Mouse (Mus musculus): ENCODE results near the gene Pitpnm3. TPM values are rescaled to one million over a fixed set of nuclear protein-coding genes. Genes with fewer than 3 reads are reported as not detected.

The Pitpnm3 gene
- 3.4 TPM for polyA plus RNA-seq (2014; fragmentation: Illumina TruSeq; extraction: RNeasy Lipid Tissue Mini Kit (QIAGEN cat#74804); ENCODE audit: low read depth, low replicate concordance)

DNA sequence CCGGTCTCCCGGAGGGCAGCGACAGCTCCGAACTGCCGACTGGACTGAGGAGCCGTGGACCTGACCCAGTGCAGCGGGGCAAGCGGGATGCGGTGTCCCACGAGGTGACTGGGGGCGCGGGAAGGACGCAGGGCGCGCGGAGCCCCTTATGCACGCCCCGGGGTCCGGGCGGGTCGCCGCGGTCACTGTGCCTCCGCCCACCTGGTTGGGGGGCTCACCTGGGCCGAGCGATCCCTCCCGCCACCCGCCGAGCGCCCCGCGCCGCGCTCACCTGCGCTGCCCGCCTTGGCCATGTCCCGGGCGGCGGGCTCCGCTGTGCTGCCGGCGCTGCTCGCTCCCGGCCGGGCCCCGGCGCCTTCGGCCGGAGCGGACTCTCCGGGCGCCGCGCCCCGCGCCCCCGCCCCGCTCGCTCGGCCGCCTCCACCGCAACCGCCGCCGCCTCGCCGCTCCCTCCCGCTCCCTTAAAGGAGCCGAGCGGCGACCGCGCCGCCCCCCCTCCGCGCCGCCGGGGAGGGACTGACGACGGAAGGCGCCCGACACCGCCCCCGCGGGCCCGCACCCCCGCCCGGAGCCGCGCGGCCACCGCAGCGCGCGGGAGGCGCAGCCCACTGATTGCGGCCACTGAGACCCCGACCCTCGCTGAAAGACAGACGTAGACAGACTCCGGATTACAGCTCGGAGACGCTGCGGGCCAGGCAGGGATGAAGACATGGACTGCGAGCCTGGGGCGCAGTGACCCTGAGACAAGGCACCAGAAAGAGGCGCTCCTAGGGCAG lies at the start of gene Pitpnm3:
Gene Pitpnm3 (minus strand): TSS at position 396 of the 776 bp plus-strand sequence.

DNA sequence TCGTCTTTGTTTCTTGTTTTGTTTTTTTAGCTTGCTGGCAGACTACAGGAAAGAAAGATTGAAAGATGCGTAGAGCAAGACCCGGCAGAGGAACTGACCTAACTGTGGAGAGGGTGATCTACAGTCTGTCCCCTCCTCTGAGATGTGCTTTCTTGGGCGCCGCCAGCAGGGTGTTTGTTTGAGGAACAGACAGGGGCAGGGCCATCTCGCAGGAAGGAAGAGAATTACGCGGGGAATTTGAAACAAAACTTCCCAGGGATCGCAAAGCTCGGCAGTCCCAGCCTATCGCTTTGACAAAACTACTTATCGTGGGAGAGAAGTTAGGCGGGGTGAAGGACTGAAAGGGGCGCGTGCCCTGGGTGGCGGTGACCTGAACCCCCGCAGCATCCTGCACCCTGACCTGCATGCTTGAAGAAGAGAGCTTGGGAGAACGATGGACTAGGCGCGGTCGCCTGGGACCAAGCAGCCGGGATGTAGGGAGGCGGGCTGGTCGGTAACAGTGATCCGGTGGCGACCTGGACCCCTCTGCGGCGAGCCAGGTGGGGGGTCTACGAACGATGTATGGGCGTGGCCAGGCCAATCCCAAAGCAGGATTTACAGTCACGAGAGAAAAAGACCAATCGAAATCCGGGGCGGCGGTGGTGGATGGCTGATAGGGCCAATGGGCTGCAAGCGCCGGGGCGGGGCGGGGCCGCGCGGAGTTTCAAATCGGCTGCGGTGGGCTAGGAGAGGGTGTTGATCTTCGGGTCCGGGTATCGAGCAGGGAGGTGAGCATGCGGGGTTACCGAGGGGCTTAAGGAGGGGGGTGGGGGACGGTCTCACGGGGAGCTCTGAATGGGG lies 93.6 kb downstream of the Pitpnm3 start, which contains the start of gene Pimreg:
Gene Pimreg (plus strand): TSS at position 265 of the 840 bp plus-strand sequence.

DNA sequence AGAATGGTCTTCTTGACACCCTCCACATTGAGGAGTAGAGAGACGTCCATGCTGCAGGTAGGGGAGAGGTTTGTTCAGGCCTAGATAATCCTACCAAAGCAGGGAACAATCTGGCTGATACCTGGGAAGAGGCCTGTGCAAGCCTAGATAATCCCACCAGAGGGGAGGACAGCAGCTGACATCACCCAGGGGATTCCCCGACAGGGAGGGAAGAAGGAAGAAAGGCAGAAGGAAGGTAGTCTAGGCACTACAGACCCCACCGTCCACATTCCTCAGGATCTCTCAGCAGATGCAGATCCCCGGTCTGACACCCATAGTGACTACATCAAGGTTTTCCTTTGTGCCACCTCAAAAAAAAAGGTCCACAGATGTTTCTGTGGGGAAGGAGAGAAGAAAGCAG lies 98.2 kb downstream of the Pitpnm3 start, which contains the start of gene Aipl1:
Gene Aipl1 (minus strand): TSS at position 101 of the 400 bp plus-strand sequence.

Other genes with a start within 250 kb of the Pitpnm3 start
- gene Aipl1, start 98.3 kb downstream of the Pitpnm3 start, polyA plus RNA-seq (2014; fragmentation: Illumina TruSeq; extraction: RNeasy Lipid Tissue Mini Kit (QIAGEN cat#74804); ENCODE audit: low read depth, low replicate concordance), result not detected
- 0.38 TPM for gene Pimreg, start 93.7 kb downstream of the Pitpnm3 start, polyA plus RNA-seq (2014; fragmentation: Illumina TruSeq; extraction: RNeasy Lipid Tissue Mini Kit (QIAGEN cat#74804); ENCODE audit: low read depth, low replicate concordance)
- gene Gm43951, start 71.1 kb upstream of the Pitpnm3 start, polyA plus RNA-seq (2014; fragmentation: Illumina TruSeq; extraction: RNeasy Lipid Tissue Mini Kit (QIAGEN cat#74804); ENCODE audit: low read depth, low replicate concordance), result not detected
- 12.1 TPM for gene 4933427D14Rik, start 71.7 kb upstream of the Pitpnm3 start, polyA plus RNA-seq (2014; fragmentation: Illumina TruSeq; extraction: RNeasy Lipid Tissue Mini Kit (QIAGEN cat#74804); ENCODE audit: low read depth, low replicate concordance)
- 195 TPM for gene Txndc17, start 71.8 kb upstream of the Pitpnm3 start, polyA plus RNA-seq (2014; fragmentation: Illumina TruSeq; extraction: RNeasy Lipid Tissue Mini Kit (QIAGEN cat#74804); ENCODE audit: low read depth, low replicate concordance)
- gene Med31, start 79.8 kb upstream of the Pitpnm3 start, polyA plus RNA-seq (2014; fragmentation: Illumina TruSeq; extraction: RNeasy Lipid Tissue Mini Kit (QIAGEN cat#74804); ENCODE audit: low read depth, low replicate concordance), result 15.8 TPM
- not detected for gene Slc13a5, start 131.4 kb upstream of the Pitpnm3 start, polyA plus RNA-seq (2014; fragmentation: Illumina TruSeq; extraction: RNeasy Lipid Tissue Mini Kit (QIAGEN cat#74804); ENCODE audit: low read depth, low replicate concordance)
- gene Xaf1, start 165.9 kb upstream of the Pitpnm3 start, polyA plus RNA-seq (2014; fragmentation: Illumina TruSeq; extraction: RNeasy Lipid Tissue Mini Kit (QIAGEN cat#74804); ENCODE audit: low read depth, low replicate concordance), result 48.8 TPM
- gene Fbxo39, start 178.7 kb upstream of the Pitpnm3 start, polyA plus RNA-seq (2014; fragmentation: Illumina TruSeq; extraction: RNeasy Lipid Tissue Mini Kit (QIAGEN cat#74804); ENCODE audit: low read depth, low replicate concordance), result not detected
- not detected for gene Tekt1, start 226.7 kb upstream of the Pitpnm3 start, polyA plus RNA-seq (2014; fragmentation: Illumina TruSeq; extraction: RNeasy Lipid Tissue Mini Kit (QIAGEN cat#74804); ENCODE audit: low read depth, low replicate concordance)

All from sigmoid colon, adult 10 weeks (tissue).